Mouse (Mus musculus) heart, embryonic 12.5 days (tissue): ENCODE results near the gene Inafm1. TPM values are rescaled to one million over a fixed set of nuclear protein-coding genes. Genes with fewer than 3 reads are reported as not detected.

Experiments used
- ATAC-seq: fragments of 200-750 bp; cut with Nextera tagmentation; 2 replicates; pipeline ENCODE4 v1.8.0; 2017; ENCODE audit warnings: moderate TSS enrichment, moderate library complexity; ENCODE audit not compliant: insufficient number of reproducible peaks, low FRiP score
- H3K27ac ChIP-seq: fragments of 300-500 bp; sonication (generic); 2 replicates; pipeline ENCODE4 v1.5.1; 2016; ENCODE audit warnings: mild to moderate bottlenecking, moderate library complexity; ENCODE audit not compliant: poor library complexity, severe bottlenecking
- H3K27me3 ChIP-seq: fragments of 300-500 bp; sonication (generic); replicated peaks from 2 replicates; pipeline ENCODE4 v1.6.1; 2016; ENCODE audit warnings: mild to moderate bottlenecking, moderate library complexity
- H3K36me3 ChIP-seq: fragments of 300-500 bp; sonication (generic); 2 replicates; pipeline ENCODE4 v1.6.1; 2016; ENCODE audit warnings: mild to moderate bottlenecking, moderate library complexity
- H3K4me1 ChIP-seq: fragments of 300-500 bp; sonication (generic); replicated peaks from 2 replicates; pipeline ENCODE4 v1.6.1; 2016; ENCODE audit warnings: mild to moderate bottlenecking
- H3K4me2 ChIP-seq: fragments of 300-500 bp; sonication (generic); 2 replicates; pipeline ENCODE4 v1.6.1; 2016; ENCODE audit warnings: mild to moderate bottlenecking, moderate library complexity
- H3K4me3 ChIP-seq: fragments of 300-500 bp; sonication (generic); 2 replicates; pipeline ENCODE4 v1.5.1; 2016; ENCODE audit warnings: mild to moderate bottlenecking
- H3K9ac ChIP-seq: fragments of 300-500 bp; sonication (generic); 2 replicates; pipeline ENCODE4 v1.6.1; 2016; ENCODE audit warnings: mild to moderate bottlenecking, moderate library complexity
- H3K9me3 ChIP-seq: fragments of 300-500 bp; sonication (generic); replicated peaks from 2 replicates; pipeline ENCODE4 v1.6.1; 2016; ENCODE audit warnings: mild to moderate bottlenecking, moderate library complexity
- WGBS: fragments of 180-500 bp; shearing (Covaris S2); methylation state at CpG from one replicate; pipeline ENCODE4 v1.1.7; 2016; 5-methylcytosine and 5-hydroxymethylcytosine counted together
- polyA plus RNA-seq: library from polyadenylated mRNA; unstranded; fragments of >200 nt; fragmentation: Nextera tagmentation; extraction: Ambion mirVana; gene quantifications from 2 replicates; pipeline ENCODE4 v1.2.1, GENCODE M21; 2016

The Inafm1 gene
- polyA plus RNA-seq, 1 experiment from 2014 or later: 12.1 TPM

- 46% methylated on average over 9 of the region's 9 CpGs for WGBS
- H3K27me3 ChIP-seq: no peaks in the 10 kb centered on the region
- H3K4me2 ChIP-seq: peak overlapping the region; percentile 15; the same call in 1 of the 2 replicates
- no peaks in the 10 kb centered on the region for H3K9me3 ChIP-seq
- H3K36me3 ChIP-seq: no peaks in the 10 kb centered on the region
- H3K9ac ChIP-seq: no peak overlapping the region
- ATAC-seq: peak; percentile 26; the same call in 1 of the 2 replicates
- peaks cover 6% of the 10 kb centered on the region; the same call in 1 of the 2 replicates for H3K4me1 ChIP-seq
- no peak overlapping the region for H3K4me3 ChIP-seq
- 0 out of 2 replicates have a peak overlapping the region, but pooled peaks have one; percentile 8 for H3K27ac ChIP-seq
Measured at GRCm38 (mm10) chr7:16239554-16239997, 33.8 kb downstream of the Inafm1 start.

GRCm38 (mm10) chr7:16229869-16230268, 43.5 kb downstream of the Inafm1 start:
- Histone ChIP-seq H3K27ac (peak overlapping the region; percentile 36; the same call in 1 of the 2 replicates), H3K4me2 (no peak overlapping the region), H3K9me3 (peaks cover 14% of the 10 kb centered on the region), H3K27me3 (0 out of 2 replicates have a peak, but pooled peaks cover 3% of the 10 kb centered on the region), H3K4me1 (peaks cover 10% of the 10 kb centered on the region), H3K9ac (no peak overlapping the region), H3K36me3 (no peaks in the 10 kb centered on the region), H3K4me3 (no peak overlapping the region)
- 24% methylated on average over 5 of the region's 5 CpGs for WGBS
- ATAC-seq: no peak

Other genes with a start within 250 kb of the Inafm1 start
- gene Bicra, start 225.7 kb downstream of the Inafm1 start, polyA plus RNA-seq: 5.9 and 6.4 TPM in 2 replicates
- gene Zfp541, start 211.8 kb downstream of the Inafm1 start, polyA plus RNA-seq: 0.05 TPM in 1 of 2 replicates, not detected in the other
- gene Napa, start 175.2 kb downstream of the Inafm1 start, polyA plus RNA-seq: 144 and 159 TPM in 2 replicates
- gene Kptn, start 153.7 kb downstream of the Inafm1 start, polyA plus RNA-seq: 29.4 and 31.0 TPM in 2 replicates
- 0.28 and 0.30 TPM in 2 replicates for gene Slc8a2, start 143.8 kb downstream of the Inafm1 start, polyA plus RNA-seq
- gene Meis3, start 98.5 kb downstream of the Inafm1 start, polyA plus RNA-seq: 18.2 and 21.5 TPM in 2 replicates
- gene Dhx34, start 51.6 kb downstream of the Inafm1 start, polyA plus RNA-seq: 11.9 and 13.0 TPM in 2 replicates
- gene C5ar2, start 29.5 kb downstream of the Inafm1 start, polyA plus RNA-seq: 0.85 and 1.1 TPM in 2 replicates
- gene C5ar1, start 14.1 kb downstream of the Inafm1 start, polyA plus RNA-seq: 1.1 and 1.8 TPM in 2 replicates
- 24.3 and 31.2 TPM in 2 replicates for gene Ccdc9, start 13.2 kb upstream of the Inafm1 start, polyA plus RNA-seq
- gene Bbc3, start 34.8 kb upstream of the Inafm1 start, polyA plus RNA-seq: 9.8 and 10.4 TPM in 2 replicates
- gene Sae1, start 114.2 kb upstream of the Inafm1 start, polyA plus RNA-seq: 232 and 254 TPM in 2 replicates
- 14.3 and 14.9 TPM in 2 replicates for gene Zc3h4, start 127.3 kb upstream of the Inafm1 start, polyA plus RNA-seq
- 79.0 and 83.6 TPM in 2 replicates for gene Tmem160, start 179.2 kb upstream of the Inafm1 start, polyA plus RNA-seq
- 0.22 and 0.31 TPM in 2 replicates for gene Npas1, start 204.1 kb upstream of the Inafm1 start, polyA plus RNA-seq